Mouse (Mus musculus) small intestine, adult 2 months (tissue): ENCODE measurements around the gene Fcgr1.

Source experiments
- CTCF ChIP-seq: fragments of 200-500 bp; IDR thresholded peaks from 2 replicates; pipeline ENCODE4 v1.5.1; 2012; ENCODE audit warnings: low read depth, mild to moderate bottlenecking, control low read depth, inconsistent platforms, low read length, moderate library complexity, mixed read lengths; ENCODE audit not compliant: insufficient replicate concordance, insufficient read length; ENCODE audit errors: extremely low read depth
- POLR2A ChIP-seq: fragments of 200-500 bp; IDR thresholded peaks from 2 replicates; pipeline ENCODE4 v1.6.1; 2012; ENCODE audit warnings: low read depth, mild to moderate bottlenecking, control low read depth, inconsistent platforms, low read length, moderate library complexity

- TF ChIP-seq POLR2A, result no peak
- TF ChIP-seq CTCF, result no peak
Measured at GRCm38 (mm10) chr3:96237904-96238511, 55.8 kb downstream of the Fcgr1 start.
